Comparison of ENCODE assay signal across 8 mouse cellular contexts in genomic region chr13:60242447-60243109, GRCm38 (mm10).
DNase-seq lines count a peak whose midpoint lies in the region; ATAC-seq lines count a peak whose summit lies in the region.

No protein-coding gene starts in this region.

- 0 out of 2 replicates have a peak, but pooled peaks cover 6% of the 10 kb centered on the region for H3K4me1 ChIP-seq in neural tube, embryonic 11.5 days (ENCODE audit: control insufficient read depth, insufficient read depth, low read length)
- H3K4me1 ChIP-seq in hindbrain, embryonic 13.5 days (replicated peaks): peaks cover 15% of the 10 kb centered on the region
- H3K4me1 ChIP-seq in stomach, embryonic 16.5 days (ENCODE audit: control insufficient read depth, insufficient read depth, low read length): peaks cover 9% of the 10 kb centered on the region

- no peak overlapping the region for H3K4me3 ChIP-seq in neural tube, embryonic 11.5 days (ENCODE audit: low read depth, low read length)
- no peak overlapping the region for H3K4me3 ChIP-seq in hindbrain, embryonic 13.5 days
- no peak overlapping the region for H3K4me3 ChIP-seq in stomach, embryonic 16.5 days (replicated peaks; ENCODE audit: low read length)

- no peak for ATAC-seq in neural tube, embryonic 11.5 days (ENCODE audit: insufficient read depth, low FRiP score, low TSS enrichment)
- ATAC-seq in hindbrain, embryonic 13.5 days (ENCODE audit: low FRiP score): no peak
- peak; percentile 68; the same call in 1 of the 2 replicates for ATAC-seq in stomach, embryonic 16.5 days (ENCODE audit: insufficient read depth, low FRiP score)

- H3K9me3 ChIP-seq in neural tube, embryonic 11.5 days (ENCODE audit: control insufficient read depth, low read length): no peaks in the 10 kb centered on the region
- no peaks in the 10 kb centered on the region for H3K9me3 ChIP-seq in hindbrain, embryonic 13.5 days
- no peaks in the 10 kb centered on the region; the same call in 1 of the 2 replicates for H3K9me3 ChIP-seq in stomach, embryonic 16.5 days (replicated peaks; ENCODE audit: control insufficient read depth, low read length)

- H3K36me3 ChIP-seq in neural tube, embryonic 11.5 days (ENCODE audit: control insufficient read depth, insufficient read depth, low read length): no peaks in the 10 kb centered on the region
- no peaks in the 10 kb centered on the region for H3K36me3 ChIP-seq in hindbrain, embryonic 13.5 days
- H3K36me3 ChIP-seq in stomach, embryonic 16.5 days (ENCODE audit: control insufficient read depth, insufficient read depth, low read length): no peaks in the 10 kb centered on the region

- DNase-seq in adrenal gland, postnatal 14 days: peak; percentile 57
- no peak for DNase-seq in adrenal gland, postnatal 4 days (ENCODE audit: low spot score in 2 of 2)
- no peak for DNase-seq in neural tube, embryonic 11.5 days (ENCODE audit: low spot score)
- DNase-seq in neural tube, embryonic 10.5 days (ENCODE audit: extremely low spot score, low spot score): no peak
- DNase-seq in ovary, postnatal 36 days (ENCODE audit: low spot score): no peak
- DNase-seq in natural killer cell, adult 2 months (ENCODE audit: low spot score in 2 of 2): no peak

- 0 out of 2 replicates have a peak overlapping the region, but pooled peaks have one; percentile 11 for H3K27ac ChIP-seq in neural tube, embryonic 11.5 days (ENCODE audit: low read depth, low read length)
- peak overlapping the region; percentile 64 for H3K27ac ChIP-seq in hindbrain, embryonic 13.5 days
- H3K27ac ChIP-seq in stomach, embryonic 16.5 days (ENCODE audit: low read length): peak overlapping the region; percentile 66

- WGBS in neural tube, embryonic 11.5 days: 60% methylated on average over 8 of the region's 8 CpGs
- 56% methylated on average over 8 of the region's 8 CpGs for WGBS in hindbrain, embryonic 13.5 days
- WGBS in stomach, embryonic 16.5 days: 34% methylated on average over 8 of the region's 8 CpGs

- H3K4me2 ChIP-seq in neural tube, embryonic 11.5 days (ENCODE audit: low read depth): no peak overlapping the region
- H3K4me2 ChIP-seq in hindbrain, embryonic 13.5 days: no peak overlapping the region
- no peak overlapping the region for H3K4me2 ChIP-seq in stomach, embryonic 16.5 days (ENCODE audit: low read depth, low read length)

- H3K27me3 ChIP-seq in neural tube, embryonic 11.5 days (ENCODE audit: control insufficient read depth, insufficient read depth, low read length): no peaks in the 10 kb centered on the region
- H3K27me3 ChIP-seq in hindbrain, embryonic 13.5 days: no peaks in the 10 kb centered on the region
- H3K27me3 ChIP-seq in stomach, embryonic 16.5 days (ENCODE audit: control insufficient read depth, insufficient read depth, low read length): no peaks in the 10 kb centered on the region

- H3K9ac ChIP-seq in neural tube, embryonic 11.5 days (ENCODE audit: low read length): no peak overlapping the region
- no peak overlapping the region; the same call in 1 of the 2 replicates for H3K9ac ChIP-seq in hindbrain, embryonic 13.5 days
- H3K9ac ChIP-seq in stomach, embryonic 16.5 days (ENCODE audit: low read length): peak overlapping the region; percentile 26; the same call in 1 of the 2 replicates

Comparison
In these comparisons a context has a peak if more than half of its experiments do, and no peak if none do; other contexts are left out.
1. H3K27ac ChIP-seq: peak in every context shown above with its lines; median percentile 66 in stomach, embryonic 16.5 days; 64 in hindbrain, embryonic 13.5 days; 11 in neural tube, embryonic 11.5 days.